Mouse (Mus musculus): ENCODE data around the gene Pth. TPM values are rescaled to one million over a fixed set of nuclear protein-coding genes. Genes with fewer than 3 reads are reported as not detected.

Gene Pth
- total RNA-seq (2021): not detected
- long read RNA-seq, experiment 1: 0 reads
- long read RNA-seq, experiment 2: 0 reads

DNA sequence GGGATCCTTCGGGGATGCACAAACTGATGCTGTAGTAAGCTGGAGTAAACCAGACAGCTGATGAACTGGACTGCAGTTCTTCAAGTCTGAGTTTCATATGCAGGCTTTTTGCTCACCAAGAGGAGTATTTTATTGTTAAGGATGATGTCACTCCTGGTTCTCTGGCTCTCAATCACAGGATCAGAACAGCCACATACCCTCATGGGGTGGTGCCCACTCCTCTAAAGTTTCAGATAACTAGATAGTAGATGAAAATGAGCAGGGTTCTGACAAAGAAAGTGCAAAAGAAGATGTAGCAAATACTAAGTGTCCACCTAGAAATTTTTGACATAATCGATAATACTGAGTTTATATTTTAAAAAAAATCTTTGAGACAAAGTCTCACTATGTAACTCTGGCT is at the start of gene Pth:
Gene Pth (minus strand): TSS at position 101 of the 400 bp plus-strand sequence.
- DNase-seq: no peak

DNA sequence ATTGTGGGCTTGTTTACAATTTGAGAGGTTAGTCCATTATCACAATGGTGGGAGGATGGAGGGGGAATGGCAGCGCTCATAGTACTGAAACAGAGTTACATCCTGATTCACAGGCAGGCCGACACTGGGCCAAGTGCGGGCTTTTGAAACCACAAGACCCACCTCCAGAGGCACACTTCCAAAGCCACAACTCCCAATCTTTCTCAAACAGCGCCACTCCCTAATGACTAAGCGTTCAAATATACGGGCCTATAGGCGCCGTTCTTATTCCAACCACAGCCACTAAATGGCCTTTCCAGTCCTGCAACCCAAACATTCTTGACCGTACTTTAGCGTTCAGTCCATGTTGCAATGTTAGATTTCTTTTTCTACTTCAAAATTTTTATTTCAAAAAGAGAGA is 47.9 kb upstream of the Pth start:
- no peak for DNase-seq

- DNase-seq: no peak
Observed at GRCm38 (mm10) chr7:113434286-113434685, 45.9 kb upstream of the Pth start.

GRCm38 (mm10) chr7:113433451-113433850 is 45.1 kb upstream of the Pth start:
- no peak for DNase-seq

- DNase-seq: no peak
Observed at GRCm38 (mm10) chr7:113432891-113433290, 44.5 kb upstream of the Pth start.

DNA sequence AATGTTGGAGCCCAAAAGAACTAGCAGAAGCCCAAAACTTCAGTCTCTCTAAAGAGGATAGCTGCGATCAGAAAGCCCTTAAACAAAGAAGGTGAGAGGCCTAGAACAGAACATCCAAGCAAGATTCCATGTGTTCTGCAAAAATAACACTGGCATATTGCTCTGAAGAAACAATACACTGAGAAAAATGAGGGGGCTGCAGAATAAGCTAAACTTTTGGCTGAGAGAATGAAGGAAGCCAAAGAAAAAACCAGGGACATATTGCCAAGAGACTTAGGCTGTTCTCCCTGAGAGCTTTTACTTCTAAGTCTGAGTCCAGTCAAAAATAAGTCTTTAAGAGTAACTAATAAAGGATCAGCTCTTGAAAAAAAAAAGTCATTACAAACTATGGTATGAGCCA is 32.4 kb upstream of the Pth start:
- no peak for DNase-seq

DNA sequence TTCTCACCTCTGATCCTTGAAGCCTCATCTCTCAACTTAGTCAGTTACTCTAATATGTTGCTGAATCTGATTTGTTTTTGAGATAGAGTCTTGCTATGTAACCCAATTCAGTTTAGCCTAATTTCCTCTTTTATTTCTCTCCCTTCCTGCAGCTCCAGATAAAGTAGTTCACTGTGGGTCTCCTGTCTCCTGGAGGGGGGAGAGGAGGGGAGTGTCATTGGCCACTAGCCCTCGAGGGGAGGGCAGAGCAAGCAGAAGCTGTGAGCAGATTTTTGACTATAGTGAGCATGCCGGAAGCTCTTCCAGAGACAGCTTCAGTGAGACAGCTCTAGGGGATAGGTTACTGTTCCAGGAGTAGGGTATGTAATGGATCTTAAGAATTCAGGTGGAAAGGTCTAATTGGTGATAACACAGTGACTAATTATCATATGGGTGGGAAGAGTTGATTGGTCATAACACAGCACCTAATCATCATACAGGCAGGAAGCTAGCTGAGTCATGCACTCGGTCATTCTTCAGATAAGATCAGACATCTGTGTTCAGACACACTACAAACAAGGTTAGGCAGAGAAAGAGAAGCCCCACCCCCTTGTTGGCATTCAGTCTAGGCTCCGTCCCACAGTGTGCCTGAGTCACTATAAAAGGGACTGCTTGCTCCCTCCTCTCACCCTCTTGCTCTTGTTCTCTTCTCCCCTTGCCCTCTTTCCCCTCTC is 30.9 kb upstream of the Pth start:
- DNase-seq: no peak

DNA sequence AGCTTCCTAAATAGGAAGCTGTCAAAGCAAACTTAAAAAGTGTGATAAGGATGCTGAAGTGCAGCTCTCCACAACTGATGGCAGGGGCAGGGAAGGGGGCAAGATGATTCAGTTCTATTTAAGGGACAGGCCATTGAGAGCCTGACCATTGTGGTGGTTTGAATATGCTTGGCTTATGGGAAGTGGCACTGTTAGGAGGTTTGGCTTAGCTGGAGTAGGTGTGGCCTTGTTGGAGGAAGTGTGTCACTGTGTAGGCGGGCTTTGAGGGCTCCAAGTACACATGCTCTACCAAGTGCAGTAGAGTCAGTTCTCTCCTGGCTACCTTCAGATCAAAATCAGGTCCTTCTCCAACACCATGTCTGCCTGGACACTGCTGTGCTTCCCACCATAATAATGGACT is 28.2 kb upstream of the Pth start:
- DNase-seq: no peak

- DNase-seq: no peak
Observed at GRCm38 (mm10) chr7:113415256-113415655, 26.9 kb upstream of the Pth start.

GRCm38 (mm10) chr7:113408712-113409111 is 20.3 kb upstream of the Pth start:
- DNase-seq: no peak

DNA sequence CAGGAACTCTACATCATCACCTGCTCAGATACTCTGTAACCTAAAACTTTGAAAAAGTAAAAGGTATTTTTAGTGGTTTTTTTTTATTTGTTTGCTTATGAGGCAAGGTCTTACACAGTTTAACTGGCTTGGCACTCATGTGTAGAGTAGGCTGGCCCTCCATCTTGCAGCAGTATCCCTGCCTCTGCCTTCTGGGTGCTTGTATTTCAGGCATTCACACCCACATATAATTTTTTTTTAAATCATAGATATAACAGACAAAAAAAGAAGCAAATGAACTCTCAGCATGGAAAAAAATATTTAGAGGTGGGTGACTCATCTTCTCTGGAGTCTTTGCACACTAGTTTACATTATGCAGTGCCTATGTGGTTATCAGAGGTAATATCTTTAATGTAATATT is 9.7 kb upstream of the Pth start:
- DNase-seq: no peak

- DNase-seq: no peak
Observed at GRCm38 (mm10) chr7:113396661-113397060, 8.3 kb upstream of the Pth start.

DNA sequence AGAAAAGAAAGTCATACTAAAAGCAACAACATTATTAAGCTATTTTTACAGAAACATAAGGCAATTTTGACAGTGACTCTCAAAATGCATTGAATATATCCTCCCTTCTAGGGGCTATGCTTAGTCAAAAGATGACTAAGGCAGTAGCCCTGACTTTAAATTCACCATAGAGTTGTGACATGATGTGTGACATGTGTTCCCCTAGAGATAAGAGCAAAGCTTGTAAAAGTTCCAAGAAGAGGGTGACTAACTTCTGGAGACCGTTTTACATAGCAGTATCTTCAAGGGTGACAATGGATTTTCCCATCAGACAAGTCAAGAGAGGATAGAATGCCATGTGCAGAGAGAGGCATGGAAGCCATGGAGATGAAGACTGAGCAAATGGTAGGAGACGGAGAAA is 3.2 kb upstream of the Pth start:
- no peak for DNase-seq

DNA sequence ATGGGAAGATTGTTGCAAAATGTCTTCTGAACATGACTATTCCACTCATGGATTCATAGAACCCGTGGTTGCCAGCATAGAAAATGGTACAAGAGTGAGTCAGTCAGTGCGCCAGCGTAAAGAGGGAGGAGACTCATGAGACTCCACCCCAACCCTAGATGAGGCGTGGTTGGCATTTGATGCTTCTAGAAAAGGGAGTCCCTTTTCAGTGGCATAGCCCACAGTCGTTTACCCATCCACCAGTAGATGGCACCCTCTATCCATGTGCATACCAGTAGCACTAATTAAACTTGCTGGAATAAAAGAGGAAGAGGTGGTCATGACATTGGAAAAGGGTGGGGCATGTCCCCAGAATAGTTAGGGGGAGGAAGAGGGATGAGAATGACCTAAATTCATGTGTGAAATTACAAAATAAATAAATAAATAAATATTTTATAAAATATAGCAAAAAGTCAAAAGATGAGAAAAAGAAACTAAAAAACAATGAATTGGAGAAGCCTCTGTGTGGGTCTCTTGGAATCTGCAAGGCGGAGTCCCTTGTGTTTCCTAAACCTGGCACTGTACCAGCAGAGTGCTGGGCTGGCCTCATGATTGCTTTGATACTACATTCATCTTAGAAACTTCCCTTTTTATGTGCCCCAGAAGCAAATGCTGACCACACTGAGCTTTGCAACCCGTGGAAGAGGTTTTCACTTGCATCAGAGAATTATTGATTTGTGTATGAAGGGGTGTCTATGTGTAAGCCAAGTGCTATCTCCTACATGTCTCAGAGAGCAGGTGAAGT is 10.3 kb downstream of the Pth start:
- DNase-seq: peak; percentile 64

- no peak for DNase-seq
Observed at GRCm38 (mm10) chr7:113372682-113373081, 15.7 kb downstream of the Pth start.

- DNase-seq: peak; percentile 66
Observed at GRCm38 (mm10) chr7:113369620-113370340, 18.6 kb downstream of the Pth start.

DNA sequence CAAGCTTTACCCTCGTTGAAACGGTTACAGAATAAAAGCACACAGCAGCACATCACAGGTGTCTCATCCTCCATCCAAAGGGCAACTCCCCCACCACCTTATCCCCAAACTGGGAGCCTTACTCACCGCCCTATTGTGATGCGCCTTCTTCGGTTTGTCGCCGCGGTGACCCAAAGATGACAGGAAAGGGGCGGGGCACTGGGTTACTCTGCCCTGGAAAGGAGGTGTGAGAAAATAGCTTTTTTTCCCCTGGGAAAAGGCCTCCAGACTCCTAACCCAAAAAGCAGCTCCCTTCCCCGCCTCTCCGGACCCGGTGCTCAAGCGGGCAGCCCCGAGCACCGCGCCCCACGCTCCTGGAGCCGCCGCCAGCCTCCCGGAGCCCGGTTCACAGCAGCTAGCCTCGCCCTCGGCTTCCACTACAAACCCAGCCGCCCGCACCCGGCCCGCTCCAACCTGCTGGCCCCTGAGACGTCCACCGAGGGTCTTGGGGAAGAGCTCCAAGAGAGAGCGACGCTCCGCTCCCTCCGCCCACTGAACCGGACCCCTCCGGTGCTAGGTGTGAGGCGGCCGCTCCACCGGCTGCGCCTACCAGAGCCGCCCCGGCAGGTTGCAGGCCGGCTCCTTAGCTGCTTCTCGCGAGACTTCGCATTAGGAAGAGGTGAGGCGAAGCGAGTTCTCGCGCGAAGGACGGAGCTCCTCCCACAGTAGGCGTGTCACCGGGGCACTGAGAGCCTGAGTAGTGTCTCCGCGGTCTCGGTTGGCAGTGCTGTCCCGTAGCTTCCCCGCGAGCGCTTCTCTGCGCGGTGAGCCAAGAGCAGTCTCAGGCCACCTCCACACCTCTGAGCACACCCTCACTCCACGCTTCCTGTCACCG is 19.4 kb downstream of the Pth start, which contains the start of gene Btbd10:
Gene Btbd10 (minus strand): TSS at position 647 of the 874 bp plus-strand sequence.
- peak; percentile 96 for DNase-seq

- DNase-seq: no peak
Observed at GRCm38 (mm10) chr7:113367440-113367839, 20.9 kb downstream of the Pth start.

GRCm38 (mm10) chr7:113349089-113349488 is 39.3 kb downstream of the Pth start:
- DNase-seq: no peak

DNA sequence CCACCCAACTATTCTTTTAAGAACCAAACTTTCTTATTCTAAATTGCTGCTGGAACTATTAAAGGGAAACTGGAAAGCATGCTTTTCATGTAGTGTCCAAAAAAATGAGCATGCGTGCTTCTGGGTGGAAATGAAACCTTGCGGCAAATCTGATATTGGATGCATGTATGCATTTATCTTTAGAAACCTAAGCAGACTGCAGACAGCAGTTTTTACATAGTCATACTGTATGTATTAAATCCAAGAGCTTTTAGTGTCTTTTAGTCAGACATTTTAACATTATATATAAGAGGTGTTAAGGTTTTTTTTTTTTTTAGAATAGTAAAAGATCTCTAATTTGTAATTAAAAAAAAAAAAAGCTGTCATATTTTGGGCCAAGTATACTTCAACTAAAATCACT is 40.7 kb downstream of the Pth start:
- no peak for DNase-seq

GRCm38 (mm10) chr7:113347271-113347670 is 41.1 kb downstream of the Pth start:
- peak; percentile 10 for DNase-seq
